Mouse (Mus musculus): ENCODE data around the gene Hdc.

The Hdc gene

GRCm38 (mm10) chr2:126552357-126553290 lies 66.5 kb downstream of the Hdc start, which contains the start of gene Slc27a2:
Gene Slc27a2, plus strand, starts transcription at chr2:126552407.
- DNase-seq (ENCODE audit: low read depth): no peak

GRCm38 (mm10) chr2:126551896-126552295 lies 67.2 kb downstream of the Hdc start:
- no peak for DNase-seq (ENCODE audit: low read depth)

GRCm38 (mm10) chr2:126551244-126551890 lies 67.7 kb downstream of the Hdc start:
- no peak for DNase-seq (ENCODE audit: low read depth)

- no peak for DNase-seq (ENCODE audit: low read depth)
Measured at GRCm38 (mm10) chr2:126549681-126550080, 69.4 kb downstream of the Hdc start.

GRCm38 (mm10) chr2:126546392-126546791 lies 72.7 kb downstream of the Hdc start:
- no peak for DNase-seq (ENCODE audit: low read depth)

GRCm38 (mm10) chr2:126545297-126545696 lies 73.8 kb downstream of the Hdc start:
- no peak for DNase-seq (ENCODE audit: low read depth)
